In genomic region chr16:12309826-12310225, GRCm38 (mm10) we compare ENCODE assay signal across 23 mouse cellular contexts.
"Had no signal": no experiment of that assay in that cellular context is flagged by ENCODE, and none has a peak within 500 bp of the region (broad histone marks: within the 10 kb centered on the region; RNA-seq: fewer than 3 reads in every experiment).

No protein-coding gene starts in this region.

- DNase-seq: kidney, adult 18-20 months; kidney, adult 9 months; layer of hippocampus, postnatal 36 days; liver; lung, adult 2 months; retina, postnatal 1 day; right cerebral cortex, postnatal 25 days; spleen, adult 18-20 months; thymus, postnatal 25 days had no signal

- H3K9me3 ChIP-seq: liver, embryonic 12.5 days; liver, embryonic 15.5 days; megakaryocyte, embryonic 14.5 days; midbrain, embryonic 10.5 days; midbrain, embryonic 13.5 days; neural tube, embryonic 13.5 days; stomach, embryonic 15.5 days had no signal

- ATAC-seq: hindbrain, postnatal 0 days; inflammation-experienced regulatory T-cells, adult 6 months; intestine, embryonic 16.5 days; liver, embryonic 12.5 days; lung, postnatal 0 days; midbrain, embryonic 13.5 days; midbrain, embryonic 16.5 days had no signal

- H3K27ac ChIP-seq: hindbrain, postnatal 0 days; left cerebral cortex, adult 2 months; liver, embryonic 12.5 days; liver, embryonic 15.5 days; midbrain, embryonic 10.5 days; midbrain, embryonic 13.5 days; neural tube, embryonic 13.5 days; stomach, embryonic 15.5 days had no signal

- H3K36me3 ChIP-seq: liver, embryonic 12.5 days; liver, embryonic 15.5 days; midbrain, embryonic 10.5 days; midbrain, embryonic 13.5 days; neural tube, embryonic 13.5 days; stomach, embryonic 15.5 days had no signal

- H3K4me2 ChIP-seq: liver, embryonic 12.5 days; liver, embryonic 15.5 days; midbrain, embryonic 13.5 days; neural tube, embryonic 13.5 days; stomach, embryonic 15.5 days had no signal

- H3K4me1 ChIP-seq: midbrain, embryonic 10.5 days; midbrain, embryonic 13.5 days; neural tube, embryonic 13.5 days; stomach, embryonic 15.5 days had no signal

- H3K27me3 ChIP-seq: liver, embryonic 12.5 days; liver, embryonic 15.5 days; megakaryocyte, embryonic 14.5 days; midbrain, embryonic 13.5 days; neural tube, embryonic 13.5 days; stomach, embryonic 15.5 days had no signal

- H3K4me3 ChIP-seq: left cerebral cortex, adult 2 months; liver, embryonic 12.5 days; liver, embryonic 15.5 days; megakaryocyte, embryonic 14.5 days; midbrain, embryonic 10.5 days; midbrain, embryonic 13.5 days; myocyte; neural tube, embryonic 13.5 days; stomach, embryonic 15.5 days had no signal

- H3K9ac ChIP-seq: liver, embryonic 12.5 days; liver, embryonic 15.5 days; midbrain, embryonic 13.5 days; neural tube, embryonic 13.5 days; stomach, embryonic 15.5 days had no signal
